Mouse (Mus musculus): ENCODE data around the gene 1810013L24Rik. TPM values are rescaled to one million over a fixed set of nuclear protein-coding genes. Genes with fewer than 3 reads are reported as not detected.

1810013L24Rik gene
- polyA plus RNA-seq, 1 experiment from 2014 or later: 17.2 TPM

DNA sequence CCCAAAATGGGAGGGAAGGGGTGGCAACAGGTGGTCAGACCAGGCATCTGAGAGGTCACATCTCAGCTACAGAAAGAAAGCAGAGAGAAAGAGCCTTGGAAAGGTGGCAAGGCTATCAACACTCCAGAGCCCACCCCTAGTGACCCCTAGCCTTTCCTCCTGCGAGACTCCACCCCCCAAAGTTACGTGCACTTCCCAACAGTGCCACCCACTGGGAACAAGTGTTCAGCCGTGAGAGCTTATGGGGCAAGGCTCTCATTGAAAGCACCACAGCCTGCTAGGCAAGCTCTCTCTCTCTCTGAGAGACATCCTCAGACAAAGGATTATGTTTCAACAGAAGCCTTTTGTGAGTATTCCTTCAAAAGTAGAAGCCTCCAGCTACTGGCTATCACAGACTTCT lies 34.9 kb upstream of the 1810013L24Rik start:
- ATAC-seq (ENCODE audit: low FRiP score, low TSS enrichment): no peak
- 13% methylated on average over 3 of the region's 3 CpGs for WGBS

DNA sequence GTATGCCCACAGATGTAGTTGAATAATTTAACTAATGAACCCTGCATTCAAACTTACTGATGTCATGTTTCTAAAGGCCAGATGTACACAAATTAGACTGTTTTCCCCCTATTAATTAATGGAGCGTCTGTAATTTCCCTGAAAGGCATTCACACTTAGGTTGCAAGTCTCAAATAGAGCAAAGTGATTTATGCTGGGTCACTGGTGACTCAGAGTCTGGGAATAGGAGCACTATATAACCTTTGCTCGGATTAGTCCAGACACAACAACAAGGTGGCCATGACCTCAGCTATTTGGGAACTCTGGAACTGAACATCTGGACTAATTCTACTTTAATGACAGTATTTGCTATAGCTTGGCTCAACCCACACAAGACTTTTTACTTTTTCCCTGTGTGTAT lies 34.0 kb upstream of the 1810013L24Rik start:
- peaks cover 4% of the 10 kb centered on the region; the same call in 1 of the 2 replicates for H3K9me3 ChIP-seq (ENCODE audit: control insufficient read depth, low read length)
- H3K4me1 ChIP-seq (ENCODE audit: control insufficient read depth, insufficient read depth, low read length): no peaks in the 10 kb centered on the region
- H3K36me3 ChIP-seq (ENCODE audit: control insufficient read depth, insufficient read depth, low read length): no peaks in the 10 kb centered on the region
- H3K27me3 ChIP-seq (ENCODE audit: control insufficient read depth, insufficient read depth, low read length): no peaks in the 10 kb centered on the region
- no peak overlapping the region for H3K4me3 ChIP-seq (ENCODE audit: low read length)
- no peak overlapping the region for H3K9ac ChIP-seq (ENCODE audit: low read depth, low read length)
- H3K27ac ChIP-seq (ENCODE audit: low read depth, low read length): no peak overlapping the region
- H3K4me2 ChIP-seq (replicated peaks; ENCODE audit: low read depth, low read length): no peak overlapping the region
- no peak for ATAC-seq (ENCODE audit: low FRiP score, low TSS enrichment)
- WGBS: 37% methylated on average over 2 of the region's 2 CpGs

More for the DNA sequence above, 34.9 kb upstream of the 1810013L24Rik start:
- Histone ChIP-seq H3K9ac (ENCODE audit: low read depth, low read length) (no peak overlapping the region), H3K27me3 (ENCODE audit: control insufficient read depth, insufficient read depth, low read length) (no peaks in the 10 kb centered on the region), H3K4me3 (ENCODE audit: low read length) (no peak overlapping the region), H3K27ac (ENCODE audit: low read depth, low read length) (no peak overlapping the region), H3K4me1 (ENCODE audit: control insufficient read depth, insufficient read depth, low read length) (no peaks in the 10 kb centered on the region), H3K9me3 (ENCODE audit: control insufficient read depth, low read length) (peaks cover 2% of the 10 kb centered on the region; the same call in 1 of the 2 replicates), H3K36me3 (ENCODE audit: control insufficient read depth, insufficient read depth, low read length) (no peaks in the 10 kb centered on the region), H3K4me2 (replicated peaks; ENCODE audit: low read depth, low read length) (no peak overlapping the region)

GRCm38 (mm10) chr16:8806703-8807102 lies 23.2 kb upstream of the 1810013L24Rik start:
- ATAC-seq (ENCODE audit: low FRiP score, low TSS enrichment): no peak
- H3K36me3 ChIP-seq (ENCODE audit: control insufficient read depth, insufficient read depth, low read length): no peaks in the 10 kb centered on the region
- no peaks in the 10 kb centered on the region for H3K27me3 ChIP-seq (ENCODE audit: control insufficient read depth, insufficient read depth, low read length)
- no peak overlapping the region for H3K27ac ChIP-seq (ENCODE audit: low read depth, low read length)
- no peak overlapping the region for H3K4me3 ChIP-seq (ENCODE audit: low read length)
- H3K4me2 ChIP-seq (replicated peaks; ENCODE audit: low read depth, low read length): no peak overlapping the region
- no peaks in the 10 kb centered on the region for H3K4me1 ChIP-seq (ENCODE audit: control insufficient read depth, insufficient read depth, low read length)
- H3K9ac ChIP-seq (ENCODE audit: low read depth, low read length): no peak overlapping the region
- 25% methylated on average over 4 of the region's 4 CpGs for WGBS
- no peaks in the 10 kb centered on the region for H3K9me3 ChIP-seq (ENCODE audit: control insufficient read depth, low read length)

GRCm38 (mm10) chr16:8810399-8811127 lies 19.3 kb upstream of the 1810013L24Rik start:
- Histone ChIP-seq H3K4me1 (ENCODE audit: control insufficient read depth, insufficient read depth, low read length) (no peaks in the 10 kb centered on the region), H3K27ac (ENCODE audit: low read depth, low read length) (no peak overlapping the region), H3K36me3 (ENCODE audit: control insufficient read depth, insufficient read depth, low read length) (no peaks in the 10 kb centered on the region), H3K9me3 (ENCODE audit: control insufficient read depth, low read length) (no peaks in the 10 kb centered on the region), H3K4me2 (replicated peaks; ENCODE audit: low read depth, low read length) (no peak overlapping the region), H3K27me3 (ENCODE audit: control insufficient read depth, insufficient read depth, low read length) (no peaks in the 10 kb centered on the region), H3K4me3 (ENCODE audit: low read length) (no peak overlapping the region), H3K9ac (ENCODE audit: low read depth, low read length) (no peak overlapping the region)
- 92% methylated on average over 14 of the region's 14 CpGs for WGBS
- ATAC-seq (ENCODE audit: low FRiP score, low TSS enrichment): no peak

DNA sequence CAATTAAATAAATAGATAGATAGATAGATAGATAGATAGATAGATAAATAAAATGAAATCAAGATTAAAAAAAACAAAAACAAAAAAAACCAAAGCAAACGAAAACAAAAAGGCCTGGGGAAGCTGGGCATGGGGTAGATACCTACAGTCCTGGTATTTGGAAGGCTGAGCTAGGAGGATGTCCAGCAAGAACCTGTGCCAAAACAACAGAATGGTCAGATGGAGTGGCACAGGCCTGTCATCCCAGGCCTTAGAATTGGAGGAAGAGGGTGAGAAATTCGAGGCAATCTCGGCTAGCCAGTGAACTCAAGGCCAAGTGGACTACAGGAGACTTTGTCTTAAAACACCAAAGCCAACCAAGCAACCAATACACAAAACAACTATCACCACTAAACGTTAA lies 12.0 kb upstream of the 1810013L24Rik start:
- H3K4me2 ChIP-seq (replicated peaks; ENCODE audit: low read depth, low read length): no peak overlapping the region
- H3K27me3 ChIP-seq (ENCODE audit: control insufficient read depth, insufficient read depth, low read length): no peaks in the 10 kb centered on the region
- no peak overlapping the region for H3K4me3 ChIP-seq (ENCODE audit: low read length)
- 82% methylated on average over 4 of the region's 4 CpGs for WGBS
- no peak for ATAC-seq (ENCODE audit: low FRiP score, low TSS enrichment)
- H3K27ac ChIP-seq (ENCODE audit: low read depth, low read length): no peak overlapping the region
- no peaks in the 10 kb centered on the region for H3K36me3 ChIP-seq (ENCODE audit: control insufficient read depth, insufficient read depth, low read length)
- no peaks in the 10 kb centered on the region for H3K9me3 ChIP-seq (ENCODE audit: control insufficient read depth, low read length)
- H3K4me1 ChIP-seq (ENCODE audit: control insufficient read depth, insufficient read depth, low read length): no peaks in the 10 kb centered on the region
- H3K9ac ChIP-seq (ENCODE audit: low read depth, low read length): no peak overlapping the region

DNA sequence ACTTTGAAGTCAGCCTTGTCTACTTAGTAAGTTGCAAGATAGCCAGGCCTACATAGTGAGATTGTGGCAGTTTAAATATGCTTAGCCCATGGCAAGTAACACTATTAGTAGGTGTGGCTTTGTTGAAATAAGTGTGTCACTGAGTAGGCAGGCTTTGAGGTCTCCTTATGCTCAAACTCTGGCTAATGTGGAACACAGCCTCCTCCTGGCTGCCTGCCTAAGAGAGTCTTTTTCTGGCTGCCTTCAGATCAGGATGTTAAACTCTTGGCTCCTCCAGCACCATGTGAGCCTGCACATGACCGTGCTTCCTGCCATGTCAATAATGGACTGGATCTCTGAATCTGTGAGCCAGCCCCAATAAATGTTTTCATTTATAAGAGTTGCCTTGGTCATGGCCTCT lies 8.5 kb upstream of the 1810013L24Rik start:
- H3K4me2 ChIP-seq (replicated peaks; ENCODE audit: low read depth, low read length): no peak overlapping the region
- ATAC-seq (ENCODE audit: low FRiP score, low TSS enrichment): no peak
- no peak overlapping the region for H3K4me3 ChIP-seq (ENCODE audit: low read length)
- 71% methylated on average over 1 of the region's 1 CpGs for WGBS
- no peak overlapping the region for H3K9ac ChIP-seq (ENCODE audit: low read depth, low read length)
- H3K36me3 ChIP-seq (ENCODE audit: control insufficient read depth, insufficient read depth, low read length): no peaks in the 10 kb centered on the region
- H3K4me1 ChIP-seq (ENCODE audit: control insufficient read depth, insufficient read depth, low read length): no peaks in the 10 kb centered on the region
- no peaks in the 10 kb centered on the region for H3K9me3 ChIP-seq (ENCODE audit: control insufficient read depth, low read length)
- H3K27ac ChIP-seq (ENCODE audit: low read depth, low read length): no peak overlapping the region
- no peaks in the 10 kb centered on the region for H3K27me3 ChIP-seq (ENCODE audit: control insufficient read depth, insufficient read depth, low read length)

- 79% methylated on average over 4 of the region's 4 CpGs for whole genome bisulfite sequencing
- Histone ChIP-seq H3K4me1 (ENCODE audit: control insufficient read depth, insufficient read depth, low read length) (no peaks in the 10 kb centered on the region), H3K27ac (ENCODE audit: low read depth, low read length) (no peak overlapping the region), H3K4me3 (ENCODE audit: low read length) (no peak overlapping the region), H3K9ac (ENCODE audit: low read depth, low read length) (no peak overlapping the region), H3K27me3 (ENCODE audit: control insufficient read depth, insufficient read depth, low read length) (no peaks in the 10 kb centered on the region), H3K9me3 (ENCODE audit: control insufficient read depth, low read length) (no peaks in the 10 kb centered on the region), H3K36me3 (ENCODE audit: control insufficient read depth, insufficient read depth, low read length) (no peaks in the 10 kb centered on the region), H3K4me2 (replicated peaks; ENCODE audit: low read depth, low read length) (no peak overlapping the region)
- ATAC-seq (ENCODE audit: low FRiP score, low TSS enrichment): no peak
Observed at GRCm38 (mm10) chr16:8822586-8822985, 7.3 kb upstream of the 1810013L24Rik start.

DNA sequence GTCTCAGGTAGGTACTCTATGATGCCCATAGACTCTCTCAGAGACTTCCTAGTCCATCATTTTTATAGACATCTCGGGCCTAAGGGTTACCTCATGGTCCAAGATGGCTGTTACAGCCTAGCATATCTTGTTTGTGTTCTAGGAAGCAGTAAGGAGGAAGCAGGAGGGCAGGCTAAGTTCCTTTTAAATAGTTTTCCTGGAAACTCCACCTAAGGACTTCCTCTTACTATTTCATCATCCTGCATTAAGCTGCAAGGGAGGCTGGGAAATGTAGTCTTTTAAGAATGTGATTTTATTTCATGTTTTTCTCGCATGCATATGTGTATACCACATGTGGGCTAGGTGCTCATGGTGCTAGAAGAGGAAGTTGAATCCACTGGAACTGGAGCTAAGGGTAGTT lies 6.2 kb upstream of the 1810013L24Rik start:
- Histone ChIP-seq H3K4me3 (ENCODE audit: low read length) (no peak overlapping the region), H3K27me3 (ENCODE audit: control insufficient read depth, insufficient read depth, low read length) (no peaks in the 10 kb centered on the region), H3K27ac (ENCODE audit: low read depth, low read length) (no peak overlapping the region), H3K4me2 (replicated peaks; ENCODE audit: low read depth, low read length) (no peak overlapping the region), H3K4me1 (ENCODE audit: control insufficient read depth, insufficient read depth, low read length) (no peaks in the 10 kb centered on the region), H3K9me3 (ENCODE audit: control insufficient read depth, low read length) (no peaks in the 10 kb centered on the region), H3K36me3 (ENCODE audit: control insufficient read depth, insufficient read depth, low read length) (no peaks in the 10 kb centered on the region), H3K9ac (ENCODE audit: low read depth, low read length) (no peak overlapping the region)
- ATAC-seq (ENCODE audit: low FRiP score, low TSS enrichment): no peak
- WGBS: 77% methylated on average over 2 of the region's 2 CpGs

DNA sequence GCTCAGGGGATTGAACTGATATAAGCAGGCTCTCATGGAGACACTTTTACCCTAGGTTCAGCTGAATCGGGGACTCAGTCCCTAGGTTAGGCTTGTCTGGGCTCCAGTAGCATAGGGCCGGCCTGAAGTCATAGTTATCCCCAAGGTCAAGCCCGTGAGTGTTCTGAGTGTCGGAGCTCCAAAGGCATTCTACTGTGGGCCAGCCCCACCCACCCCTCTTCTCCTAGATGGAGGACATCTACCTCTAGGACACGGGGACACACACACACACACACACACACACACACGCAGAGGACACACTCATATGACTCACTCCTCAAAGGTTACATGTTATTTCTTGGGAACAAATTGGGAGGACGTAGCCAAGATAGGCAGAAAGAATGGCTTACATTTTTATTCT lies 2.5 kb upstream of the 1810013L24Rik start:
- Histone ChIP-seq H3K27me3 (ENCODE audit: control insufficient read depth, insufficient read depth, low read length) (no peaks in the 10 kb centered on the region), H3K9me3 (ENCODE audit: control insufficient read depth, low read length) (no peaks in the 10 kb centered on the region), H3K36me3 (ENCODE audit: control insufficient read depth, insufficient read depth, low read length) (no peaks in the 10 kb centered on the region; the same call in 1 of the 2 replicates), H3K4me3 (ENCODE audit: low read length) (no peak overlapping the region), H3K4me1 (ENCODE audit: control insufficient read depth, insufficient read depth, low read length) (peaks cover 6% of the 10 kb centered on the region; the same call in 1 of the 2 replicates), H3K4me2 (replicated peaks; ENCODE audit: low read depth, low read length) (no peak overlapping the region), H3K9ac (ENCODE audit: low read depth, low read length) (no peak overlapping the region), H3K27ac (ENCODE audit: low read depth, low read length) (no peak overlapping the region)
- WGBS: 88% methylated on average over 7 of the region's 7 CpGs
- no peak for ATAC-seq (ENCODE audit: low FRiP score, low TSS enrichment)
